Mouse (Mus musculus) small intestine, adult 2 months (tissue): ENCODE measurements around the gene Aldoc. TPM values are rescaled to one million over a fixed set of nuclear protein-coding genes. Genes with fewer than 3 reads are reported as not detected.

Experiments used
- H3K27ac ChIP-seq: fragments of 200-500 bp; 2 replicates; pipeline ENCODE4 v1.5.1; 2012; ENCODE audit warnings: low read depth, low read length, control low read depth, inconsistent platforms; ENCODE audit not compliant: insufficient read depth
- H3K27me3 ChIP-seq: fragments of 200-500 bp; 2 replicates; pipeline ENCODE4 v1.6.1; 2012; ENCODE audit warnings: mild to moderate bottlenecking, moderate library complexity, low read length, inconsistent platforms; ENCODE audit not compliant: control insufficient read depth, insufficient read depth
- H3K36me3 ChIP-seq: fragments of 200-500 bp; 2 replicates; pipeline ENCODE4 v1.6.1; 2012; ENCODE audit warnings: mild to moderate bottlenecking, low read length, control low read depth, inconsistent platforms; ENCODE audit not compliant: control insufficient read depth, insufficient read depth
- H3K4me1 ChIP-seq: fragments of 200-500 bp; 2 replicates; pipeline ENCODE4 v1.6.1; 2012; ENCODE audit warnings: low read length, inconsistent platforms, mixed read lengths; ENCODE audit not compliant: control insufficient read depth, insufficient read depth, insufficient read length
- H3K4me3 ChIP-seq: fragments of 200-500 bp; 2 replicates; pipeline ENCODE4 v1.5.1; 2012; ENCODE audit warnings: low read depth, mild to moderate bottlenecking, control low read depth, inconsistent platforms, low read length, moderate library complexity
- CTCF ChIP-seq: fragments of 200-500 bp; IDR thresholded peaks from 2 replicates; pipeline ENCODE4 v1.5.1; 2012; ENCODE audit warnings: low read depth, mild to moderate bottlenecking, control low read depth, inconsistent platforms, low read length, moderate library complexity, mixed read lengths; ENCODE audit not compliant: insufficient replicate concordance, insufficient read length; ENCODE audit errors: extremely low read depth
- POLR2A ChIP-seq: fragments of 200-500 bp; IDR thresholded peaks from 2 replicates; pipeline ENCODE4 v1.6.1; 2012; ENCODE audit warnings: low read depth, mild to moderate bottlenecking, control low read depth, inconsistent platforms, low read length, moderate library complexity
- WGBS: fragments of 180-500 bp; shearing (Covaris S2); methylation state at CpG from one replicate; pipeline ENCODE4 v1.1.7; 2018; 5-methylcytosine and 5-hydroxymethylcytosine counted together
- polyA plus RNA-seq: library from polyadenylated mRNA; depleted of rRNA; stranded (reverse); fragments of >200 nt; gene quantifications from 2 replicates; pipeline ENCODE4 v1.2.3, GENCODE M21; 2012

Gene Aldoc
- polyA plus RNA-seq, 1 experiment = 8.8 TPM

GRCm38 (mm10) chr11:78332676-78333075 is 9.9 kb downstream of the Aldoc start:
- Histone ChIP-seq H3K4me3 (no peak overlapping the region), H3K4me1 (no peaks in the 10 kb centered on the region), H3K36me3 (peaks cover 26% of the 10 kb centered on the region), H3K27ac (no peak overlapping the region), H3K27me3 (no peaks in the 10 kb centered on the region)
- WGBS = 96% methylated on average over 12 of the region's 12 CpGs
- TF ChIP-seq POLR2A (no peak), CTCF (no peak)

- Histone ChIP-seq H3K36me3 (peaks cover 31% of the 10 kb centered on the region), H3K27me3 (no peaks in the 10 kb centered on the region), H3K4me1 (no peaks in the 10 kb centered on the region), H3K4me3 (no peak overlapping the region), H3K27ac (no peak overlapping the region)
- TF ChIP-seq CTCF (no peak), POLR2A (no peak)
- WGBS = 94% methylated on average over 5 of the region's 5 CpGs
These were observed 11.2 kb downstream of the Aldoc start for GRCm38 (mm10) chr11:78333992-78334391.

GRCm38 (mm10) chr11:78337040-78337439 is 14.3 kb downstream of the Aldoc start:
- TF ChIP-seq POLR2A (no peak), CTCF (no peak)
- WGBS = 95% methylated on average over 8 of the region's 8 CpGs
- Histone ChIP-seq H3K27me3 (no peaks in the 10 kb centered on the region), H3K36me3 (peaks cover 51% of the 10 kb centered on the region), H3K4me1 (no peaks in the 10 kb centered on the region), H3K4me3 (no peak overlapping the region), H3K27ac (no peak overlapping the region)

GRCm38 (mm10) chr11:78341702-78342101 is 18.9 kb downstream of the Aldoc start:
- H3K27me3 ChIP-seq = no peaks in the 10 kb centered on the region; the same call in 1 of the 2 replicates
- peaks cover 32% of the 10 kb centered on the region for H3K36me3 ChIP-seq
- H3K4me1 ChIP-seq = peaks cover 14% of the 10 kb centered on the region
- no peak for TF ChIP-seq CTCF
- no peak overlapping the region for H3K4me3 ChIP-seq
- no peak overlapping the region for H3K27ac ChIP-seq
- WGBS = 85% methylated on average over 12 of the region's 12 CpGs

GRCm38 (mm10) chr11:78343381-78344327 is 20.9 kb downstream of the Aldoc start, which contains the start of gene Unc119:
Gene Unc119 (plus strand): TSS chr11:78343482.
- peaks cover 19% of the 10 kb centered on the region for H3K4me1 ChIP-seq
- 4% methylated on average over 65 of the region's 66 CpGs for WGBS
- H3K27me3 ChIP-seq = no peaks in the 10 kb centered on the region; the same call in 1 of the 2 replicates
- H3K27ac ChIP-seq = no peak within 1 kb of the TSS
- TF ChIP-seq POLR2A = no peak
- TF ChIP-seq CTCF = no peak
- H3K36me3 ChIP-seq = peaks cover 20% of the 10 kb centered on the region
- H3K4me3 ChIP-seq = peak within 1 kb of the TSS; percentile 93

GRCm38 (mm10) chr11:78344328-78344889 is 21.6 kb downstream of the Aldoc start:
- TF ChIP-seq POLR2A = no peak
- TF ChIP-seq CTCF = no peak
- 74% methylated on average over 6 of the region's 6 CpGs for WGBS
- Histone ChIP-seq H3K36me3 (peaks cover 16% of the 10 kb centered on the region), H3K27ac (peak overlapping the region; percentile 32; the same call in 1 of the 2 replicates), H3K27me3 (no peaks in the 10 kb centered on the region; the same call in 1 of the 2 replicates), H3K4me1 (peaks cover 19% of the 10 kb centered on the region), H3K4me3 (peak overlapping the region; percentile 93)
